Mouse (Mus musculus) monocyte, adult 2 months (primary cell): ENCODE measurements around the gene Wwp2.
A peak's percentile ranks its signal among the peaks of the same experiment; 100 is the strongest.

ENCODE experiments used
- DNase-seq, 2 experiments: peaks; one replicate each; pipeline ENCODE4 v3.0.0; 2022; ENCODE audit warnings: low spot score in 2 of 2, low read depth in 1 of 2

The Wwp2 gene

DNA sequence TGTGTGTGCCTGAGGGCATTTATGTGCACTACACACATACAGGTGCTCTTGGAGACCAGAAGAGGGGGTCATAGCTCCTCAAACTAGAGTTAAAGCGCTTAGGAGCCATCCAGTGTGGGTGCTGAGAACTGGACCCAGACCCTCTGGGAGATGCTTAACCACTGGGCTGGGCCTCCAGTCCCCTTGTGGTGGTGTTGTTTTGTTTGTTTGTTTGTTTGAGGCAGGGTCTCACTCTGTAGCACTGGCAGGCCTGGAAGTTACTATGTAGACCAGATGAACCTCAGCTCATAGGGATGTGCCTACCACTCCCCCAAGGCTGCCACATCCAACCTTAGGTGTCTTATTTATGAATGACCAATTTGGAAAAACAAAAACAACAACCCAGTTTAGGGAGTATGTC lies 70.9 kb downstream of the Wwp2 start:
- no peak for DNase-seq

DNA sequence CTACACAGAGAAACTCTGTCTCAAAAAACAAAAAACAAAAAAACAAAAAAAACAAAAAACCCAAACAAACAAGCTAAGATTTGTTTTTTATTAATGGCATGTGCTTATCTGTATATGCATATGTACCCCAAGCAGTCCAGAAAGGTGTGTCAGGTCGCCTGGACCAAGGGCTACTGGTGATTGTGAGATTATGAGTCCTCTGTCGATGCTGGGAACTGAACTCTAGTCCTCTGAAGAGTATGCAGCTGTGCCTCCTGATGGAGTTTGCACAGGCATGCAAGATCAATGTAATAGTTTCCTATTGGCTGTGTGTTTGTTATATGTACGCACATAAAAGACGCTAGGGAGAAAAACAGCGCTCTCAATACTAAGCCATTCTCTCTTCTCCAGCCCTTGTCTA lies 74.0 kb downstream of the Wwp2 start:
- no peak for DNase-seq

DNA sequence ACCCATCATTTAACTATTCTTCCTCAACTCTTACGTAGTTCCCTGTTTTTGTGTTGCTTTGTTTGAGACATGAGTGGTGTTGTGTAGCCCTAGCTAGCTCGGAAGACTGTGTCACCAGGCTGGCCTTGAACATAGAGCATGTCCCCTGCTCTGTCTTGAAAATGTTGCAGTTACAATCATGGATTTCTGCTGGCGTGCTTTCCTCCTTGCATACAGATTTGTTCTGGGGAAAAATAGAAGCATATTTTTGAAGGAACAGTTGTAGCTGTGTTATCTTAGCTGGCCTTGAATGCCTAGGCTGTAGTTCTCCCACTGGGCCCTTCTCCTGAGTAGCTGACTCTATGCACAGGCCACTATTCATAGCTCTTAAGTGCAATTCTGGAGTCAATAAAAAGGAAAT lies 74.6 kb downstream of the Wwp2 start:
- no peak for DNase-seq

DNA sequence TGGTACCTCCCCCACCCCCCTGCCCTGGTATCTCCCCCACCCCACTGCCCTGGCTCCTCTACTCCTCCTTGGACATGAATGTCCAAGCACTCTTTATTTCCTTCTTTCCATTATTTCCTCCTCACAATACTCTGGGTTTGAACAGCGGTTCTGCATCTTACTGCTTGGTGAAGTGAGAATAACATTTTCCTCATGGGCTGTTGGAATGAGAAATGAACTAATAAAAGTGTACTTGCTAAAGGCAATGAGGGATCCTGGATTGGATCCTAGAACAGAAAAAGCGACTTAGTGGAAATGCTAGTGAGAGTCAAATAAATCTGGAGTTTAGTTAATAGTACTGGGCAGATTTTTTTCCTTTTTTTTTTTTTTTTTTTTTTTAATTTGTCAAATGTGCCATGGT lies 77.1 kb downstream of the Wwp2 start:
- DNase-seq, result no peak

DNA sequence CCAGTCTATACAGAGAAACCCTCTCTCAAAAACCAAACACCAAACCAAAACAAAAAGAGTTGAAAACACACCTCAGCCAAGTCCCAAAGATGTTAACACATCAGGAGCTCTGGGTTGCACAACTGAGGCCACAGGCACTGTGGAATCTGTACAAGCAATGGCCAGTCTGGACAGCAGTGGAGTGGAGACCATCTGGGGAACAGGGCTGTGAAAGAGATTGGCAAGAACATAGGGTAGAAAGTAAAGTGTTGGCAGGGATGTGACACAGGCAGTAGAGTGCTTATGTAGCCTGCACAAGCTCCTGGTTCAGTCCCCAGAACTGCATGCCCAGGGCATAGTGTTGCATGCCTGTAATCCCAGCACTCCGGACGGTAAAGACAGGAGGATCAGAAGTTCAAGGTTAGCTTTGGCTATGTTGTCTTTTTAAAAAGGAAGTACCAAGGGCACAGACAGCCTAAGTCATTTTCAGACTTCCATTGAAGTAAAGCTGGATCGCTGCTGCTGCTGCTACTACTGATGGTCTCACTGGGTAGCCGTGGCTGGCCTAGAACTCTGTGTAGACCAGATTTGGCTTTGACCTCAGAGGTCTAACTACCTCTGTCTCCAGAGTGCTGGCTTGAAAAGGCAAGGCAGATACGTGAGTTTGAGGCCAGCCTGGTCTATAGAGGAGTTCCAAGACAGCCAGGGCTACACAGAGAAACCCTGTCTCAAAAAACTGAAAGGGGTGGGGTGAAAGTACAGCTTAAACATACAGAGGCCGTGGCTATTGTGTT lies 79.0 kb downstream of the Wwp2 start:
- no peak for DNase-seq

DNA sequence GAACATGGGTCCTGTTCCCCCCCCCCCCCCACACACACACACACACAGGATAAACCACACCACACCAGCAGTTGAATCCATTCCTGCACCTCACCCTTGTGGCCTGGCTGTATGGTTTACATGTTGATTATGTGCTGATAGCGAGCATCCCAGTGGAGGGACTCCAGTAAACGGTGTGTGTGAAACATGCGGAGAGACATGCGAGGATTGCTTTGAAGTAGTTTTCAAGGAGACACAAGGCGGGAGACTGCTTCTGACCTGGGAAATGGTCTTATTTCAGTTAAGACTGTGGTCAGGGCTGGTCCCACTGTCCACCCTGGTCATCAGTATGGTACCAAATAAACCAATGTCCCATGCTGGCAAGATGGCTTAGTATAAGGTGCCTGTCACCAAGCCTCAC lies 82.6 kb downstream of the Wwp2 start:
- no peak for DNase-seq

DNA sequence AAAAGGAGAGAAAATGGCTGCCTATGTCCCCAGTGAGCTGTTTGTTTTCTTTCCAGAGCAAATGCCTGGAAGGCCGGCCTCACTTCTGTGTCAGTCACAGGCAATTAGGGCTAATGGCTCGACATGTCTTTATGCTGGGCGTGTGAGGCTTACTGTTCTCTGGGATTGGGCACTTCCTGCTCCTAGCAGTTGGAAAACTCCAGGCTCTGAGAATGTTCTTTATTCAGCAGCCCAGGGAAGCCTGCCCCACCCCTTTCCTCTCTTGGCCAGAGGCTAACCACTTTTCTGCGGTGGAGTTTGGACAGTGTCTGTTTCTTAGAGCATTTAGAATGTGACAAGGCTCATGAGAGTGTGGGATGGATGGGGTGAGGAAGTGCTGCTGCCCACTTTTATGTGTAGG lies 83.7 kb downstream of the Wwp2 start:
- no peak for DNase-seq

DNA sequence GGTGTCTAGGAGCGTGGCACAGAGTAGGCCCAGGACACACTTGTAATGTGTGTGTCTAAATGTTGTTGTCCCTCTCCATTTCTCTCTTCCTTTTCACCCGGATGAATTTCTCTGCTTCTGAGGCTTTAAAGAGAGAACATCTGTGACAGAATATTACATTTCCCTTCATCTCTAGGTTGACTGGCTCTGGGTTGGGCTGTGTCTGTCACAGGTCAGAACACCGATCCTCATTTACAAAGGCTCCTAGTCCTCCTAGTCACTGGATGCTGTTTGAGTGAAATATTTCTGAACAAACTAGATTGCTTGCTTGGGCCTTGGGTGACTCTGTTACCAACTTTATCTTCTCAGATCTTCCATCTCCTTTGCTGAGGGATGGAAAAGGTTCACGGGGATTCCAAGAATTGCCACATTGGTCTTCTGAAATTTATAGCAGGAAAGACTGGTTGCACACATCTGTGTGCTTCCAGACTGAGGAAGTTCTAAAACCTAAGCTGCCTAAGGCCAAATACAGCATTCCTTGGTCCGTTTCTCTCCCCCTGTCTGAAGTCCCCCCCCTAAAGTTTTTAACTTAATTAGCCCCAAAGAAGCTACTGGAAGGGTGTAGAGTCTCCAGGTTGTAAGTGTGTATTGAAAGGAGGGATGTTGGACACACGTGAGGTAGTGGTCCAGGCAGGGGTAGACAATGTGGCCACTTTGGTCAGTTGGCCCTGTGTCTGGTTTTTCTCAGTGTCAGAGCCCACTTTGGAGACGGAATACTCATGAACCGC lies 85.8 kb downstream of the Wwp2 start:
- no peak for DNase-seq

DNA sequence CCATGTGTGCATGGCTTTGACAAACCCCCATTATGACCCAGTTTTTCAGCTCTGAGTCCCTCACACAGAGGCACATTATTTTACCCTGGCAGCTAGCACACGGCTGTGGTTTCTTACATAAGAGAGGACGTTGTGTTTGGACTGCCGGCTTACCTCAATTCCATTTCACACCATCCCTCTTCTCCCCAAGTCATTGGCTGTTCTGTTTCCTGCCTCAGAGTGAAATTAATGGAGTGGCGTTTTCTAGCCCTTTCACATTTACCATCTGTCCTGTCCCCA lies 86.3 kb downstream of the Wwp2 start:
- DNase-seq, result no peak

DNA sequence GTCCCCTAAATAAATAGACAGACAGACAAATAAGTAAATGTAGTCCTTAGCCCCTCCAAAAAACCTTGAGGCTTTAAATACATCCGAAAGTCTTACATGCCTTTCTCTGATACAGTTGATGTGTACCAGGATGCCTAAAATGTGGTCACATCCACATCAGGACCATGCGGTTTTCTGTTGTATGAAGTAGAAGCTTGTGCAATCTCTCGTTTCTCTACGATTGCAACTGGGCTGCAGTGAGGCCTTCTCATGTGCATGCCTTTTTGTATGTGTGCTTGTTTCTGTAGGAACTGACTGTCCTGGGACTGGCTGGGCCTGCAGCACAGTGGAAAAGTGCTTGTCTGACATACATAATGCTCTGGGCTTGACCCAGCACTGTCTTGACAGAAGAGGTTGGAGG lies 88.4 kb downstream of the Wwp2 start:
- DNase-seq, result no peak

DNA sequence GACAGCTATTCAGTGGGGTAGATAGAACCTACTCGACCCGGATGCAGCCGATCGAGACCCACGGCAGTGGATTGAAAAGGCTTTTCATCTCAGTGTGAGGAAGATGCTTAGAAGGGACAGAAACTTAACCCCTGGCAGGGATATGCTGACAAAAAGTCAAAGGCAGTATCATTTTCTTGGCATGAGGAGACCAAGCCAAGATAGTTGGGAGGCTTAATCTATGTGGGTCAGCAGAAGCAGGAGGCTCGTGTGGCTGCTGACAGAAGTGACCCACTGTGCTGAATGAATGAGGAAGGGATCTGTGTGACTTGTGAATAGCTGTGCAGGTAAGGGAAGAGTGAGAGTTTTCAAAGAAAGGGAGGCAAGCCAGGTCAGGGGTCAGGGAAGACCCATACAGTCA lies 92.6 kb downstream of the Wwp2 start:
- no peak for DNase-seq

DNA sequence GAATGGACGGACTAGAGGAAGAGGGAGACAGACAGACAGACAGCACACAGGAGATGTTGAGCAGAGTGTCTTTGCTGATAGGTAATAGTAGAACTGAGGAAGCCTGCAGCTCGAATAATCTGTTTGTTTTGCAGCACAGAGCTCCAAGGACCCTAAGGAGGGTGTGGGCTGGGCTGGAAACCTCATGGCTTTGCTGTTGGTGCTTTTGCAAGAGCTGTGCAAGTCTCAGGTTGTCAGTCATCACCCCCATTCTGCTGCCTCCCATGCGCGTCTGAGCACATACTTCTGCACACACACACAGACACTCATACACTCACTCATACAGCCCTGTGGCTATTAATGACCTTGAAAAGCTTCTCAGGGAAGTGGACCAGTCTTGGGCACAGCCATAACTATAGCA lies 101.3 kb downstream of the Wwp2 start:
- no peak for DNase-seq

DNA sequence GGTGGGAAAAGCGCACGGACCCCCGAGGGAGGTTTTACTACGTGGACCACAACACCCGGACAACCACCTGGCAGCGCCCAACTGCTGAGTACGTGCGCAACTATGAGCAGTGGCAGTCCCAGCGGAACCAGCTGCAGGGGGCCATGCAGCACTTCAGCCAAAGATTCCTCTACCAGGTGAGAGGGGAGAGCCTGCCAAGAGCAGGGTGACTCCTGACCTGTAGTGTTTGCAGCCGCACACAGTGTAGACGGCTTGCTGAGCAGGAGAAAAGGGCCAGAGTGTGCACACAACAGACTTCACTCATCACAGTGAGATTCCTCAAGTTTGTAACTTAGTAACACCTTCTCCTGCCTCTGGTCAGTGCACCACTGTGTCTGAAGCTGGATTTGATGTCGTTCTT lies 104.5 kb downstream of the Wwp2 start:
- DNase-seq, result no peak

DNA sequence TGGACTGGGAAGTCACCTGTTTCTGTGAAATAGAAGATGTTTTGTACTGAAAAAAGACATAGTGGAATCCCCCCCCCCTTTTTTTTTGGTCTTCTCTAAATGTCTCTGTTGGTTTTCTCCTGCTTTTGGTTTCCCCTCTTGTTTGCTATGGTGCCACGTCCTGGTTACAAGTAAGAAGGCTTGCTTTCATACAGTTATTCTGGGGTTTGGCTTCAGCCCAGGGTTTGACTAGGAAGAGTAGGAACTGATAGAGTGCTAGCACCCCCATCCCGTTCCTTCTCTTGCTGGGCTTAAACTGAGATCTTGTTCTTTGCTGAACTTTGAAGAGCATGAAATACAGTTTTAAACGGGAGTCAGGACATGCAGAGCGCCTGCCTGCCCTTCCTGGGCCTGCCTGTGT lies 105.2 kb downstream of the Wwp2 start:
- DNase-seq, result no peak

DNA sequence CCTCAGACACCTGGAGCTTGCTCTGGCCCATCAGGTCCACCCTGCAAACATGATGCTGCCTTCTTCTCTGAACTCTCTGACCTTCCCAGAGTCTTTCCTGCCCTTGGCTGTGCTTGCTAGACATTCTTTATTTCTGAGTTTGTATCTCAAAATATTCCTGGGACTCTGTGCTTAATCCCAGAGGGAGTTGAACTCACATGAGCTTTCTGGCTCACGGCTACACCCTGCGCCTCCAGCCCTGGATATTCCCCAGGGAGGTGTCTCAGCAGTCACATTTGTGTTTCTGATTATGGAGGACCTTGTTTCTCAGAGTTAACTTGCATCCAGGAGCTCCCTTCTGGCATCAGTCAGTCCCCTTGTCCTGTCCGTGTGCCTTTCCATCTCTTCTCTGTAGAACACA lies 106.0 kb downstream of the Wwp2 start:
- no peak for DNase-seq

DNA sequence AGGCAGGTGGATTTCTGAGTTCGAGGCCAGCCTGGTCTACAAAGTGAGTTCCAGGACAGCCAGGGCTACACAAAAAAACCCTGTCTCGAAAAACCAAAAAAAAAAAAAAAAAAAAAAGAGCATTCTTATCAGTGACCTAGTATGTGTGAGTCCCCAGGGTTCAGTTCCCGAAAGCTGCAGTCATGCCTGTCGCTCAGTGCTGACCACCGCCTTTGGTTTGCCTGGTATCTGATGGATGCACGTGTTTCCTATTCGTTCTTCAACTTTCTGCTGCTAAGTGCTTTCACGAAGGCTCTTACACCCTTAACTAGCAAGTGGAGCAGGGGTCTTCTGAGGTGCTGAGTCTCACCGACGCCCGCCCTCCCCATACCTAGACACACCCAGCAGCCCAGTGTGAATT lies 107.5 kb downstream of the Wwp2 start:
- DNase-seq, result no peak

DNA sequence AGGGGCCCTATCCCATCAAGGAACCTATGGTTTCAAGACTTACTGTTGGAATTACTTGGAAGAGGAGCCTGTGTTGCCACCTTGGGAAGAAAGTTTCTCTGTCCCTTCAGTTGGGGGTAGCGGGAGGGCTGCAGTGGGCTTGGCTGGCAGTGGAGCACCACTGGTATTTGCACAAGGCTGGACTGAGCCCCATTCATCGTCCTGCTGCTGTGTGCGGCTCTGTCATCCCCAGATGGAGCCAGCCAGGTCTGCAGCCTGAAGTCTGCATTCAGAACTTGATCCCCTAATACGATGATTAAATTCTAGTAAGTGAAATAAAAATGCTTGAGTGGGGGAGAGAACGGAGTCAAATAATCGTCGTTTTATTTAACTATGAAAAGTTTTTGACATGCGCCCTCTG lies 108.0 kb downstream of the Wwp2 start:
- DNase-seq, result no peak

DNA sequence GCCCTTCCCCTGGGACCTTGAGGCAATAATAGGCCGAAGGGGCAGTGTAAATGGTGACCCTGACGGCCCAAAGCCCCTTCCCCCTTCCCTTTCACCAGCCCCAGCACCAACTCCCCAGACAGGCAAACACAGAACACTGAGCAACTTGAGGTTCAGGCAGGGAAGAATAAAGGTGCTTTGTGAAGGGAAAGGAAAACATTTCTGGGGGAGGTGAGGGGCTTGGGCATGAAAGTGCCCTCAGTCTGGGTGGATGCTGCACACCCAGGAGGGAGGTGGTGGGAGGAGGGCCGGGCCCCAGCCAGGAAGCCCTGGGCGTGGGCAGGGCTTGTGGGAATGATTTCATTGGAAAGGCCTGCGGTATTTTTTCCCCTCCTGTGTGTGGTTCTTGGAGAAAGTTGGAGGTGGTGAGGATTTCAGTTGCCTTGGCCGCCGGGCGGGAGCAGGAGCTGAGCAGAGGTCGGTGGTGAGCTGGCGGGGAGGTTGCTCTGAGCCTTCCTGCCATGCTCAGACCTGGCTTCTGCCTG lies 108.5 kb downstream of the Wwp2 start:
- no peak for DNase-seq

DNA sequence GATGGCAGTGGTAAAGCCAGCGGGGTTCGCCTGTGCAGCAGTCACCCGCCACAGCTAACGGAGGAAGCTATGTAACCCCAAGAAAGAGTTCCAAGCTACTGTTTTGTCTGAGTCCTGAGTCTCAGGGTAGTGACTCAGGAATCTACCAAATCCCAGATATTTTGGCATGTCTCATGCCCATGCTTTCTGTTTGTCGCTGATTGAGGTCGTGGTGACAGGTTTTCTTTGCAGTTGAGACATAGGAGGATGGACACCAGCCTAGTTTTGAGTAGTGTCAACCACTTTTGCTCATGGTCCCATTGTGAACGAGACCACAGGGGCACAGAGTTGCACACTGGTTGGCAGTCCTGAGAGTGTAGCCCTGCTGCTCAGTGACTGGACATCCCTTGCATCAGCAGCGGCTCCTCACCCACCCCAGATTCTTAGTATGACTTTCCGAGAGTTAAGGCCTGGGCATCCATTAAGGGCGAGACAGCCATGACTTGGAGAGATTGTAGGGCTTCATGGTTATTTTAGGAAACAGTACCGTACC lies 109.5 kb downstream of the Wwp2 start:
- no peak for DNase-seq

DNA sequence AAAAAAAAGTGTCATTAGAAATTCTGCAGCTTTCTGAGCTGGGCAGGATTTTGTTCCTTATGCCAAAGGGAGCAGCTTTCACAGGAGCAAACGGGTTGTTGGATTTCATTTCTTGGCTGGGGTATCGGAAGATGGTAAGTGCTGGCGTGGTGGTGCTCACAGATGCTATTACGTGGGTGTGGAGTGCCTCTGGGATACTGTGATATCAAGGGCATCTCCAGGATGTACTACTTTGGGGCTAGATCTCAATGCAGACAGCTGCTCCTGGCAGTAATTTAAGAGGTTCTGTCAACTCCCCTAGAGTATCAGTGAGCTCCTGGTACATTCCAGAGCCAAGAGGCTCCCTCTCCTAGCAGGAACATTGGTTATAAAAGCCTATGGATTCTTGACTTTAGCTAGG lies 110.0 kb downstream of the Wwp2 start:
- no peak for DNase-seq

DNA sequence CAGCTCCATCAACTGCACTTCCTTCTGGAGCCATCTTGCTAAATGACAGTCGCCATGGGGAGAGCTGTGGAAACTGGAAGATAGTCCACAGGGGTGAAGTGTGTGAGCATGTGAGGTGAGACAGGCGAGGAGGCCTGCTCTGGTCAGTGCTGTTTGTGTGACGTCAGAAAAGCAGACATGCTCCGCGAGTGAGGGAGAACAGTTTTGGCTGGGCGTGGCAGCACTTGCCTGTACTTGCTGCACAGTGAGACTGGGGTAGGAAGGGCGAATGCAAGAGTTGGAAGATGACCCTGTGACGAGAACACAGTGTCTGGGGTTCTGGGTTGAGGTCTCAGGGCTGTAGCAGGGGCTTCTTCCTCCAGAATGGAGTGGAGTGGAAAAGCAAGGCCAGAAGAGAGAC lies 110.7 kb downstream of the Wwp2 start:
- DNase-seq, result no peak

DNA sequence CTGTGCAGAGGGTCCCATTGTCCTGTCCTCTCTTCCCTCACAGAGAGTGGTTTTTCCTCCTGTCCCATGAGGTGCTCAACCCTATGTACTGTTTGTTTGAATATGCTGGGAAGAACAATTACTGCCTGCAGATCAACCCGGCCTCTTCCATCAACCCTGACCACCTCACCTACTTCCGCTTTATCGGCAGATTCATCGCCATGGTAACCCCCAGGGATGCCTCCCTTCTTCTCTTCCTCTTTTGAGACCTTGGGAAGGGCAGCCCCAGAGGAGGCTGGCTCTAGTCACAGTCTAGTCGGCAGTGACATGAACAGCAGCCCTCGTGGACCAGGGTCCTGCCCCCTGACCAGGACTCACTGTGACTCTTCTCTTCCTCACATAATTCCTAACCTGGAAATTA lies 116.1 kb downstream of the Wwp2 start:
- peak; percentile 51 to 65 for DNase-seq

DNA sequence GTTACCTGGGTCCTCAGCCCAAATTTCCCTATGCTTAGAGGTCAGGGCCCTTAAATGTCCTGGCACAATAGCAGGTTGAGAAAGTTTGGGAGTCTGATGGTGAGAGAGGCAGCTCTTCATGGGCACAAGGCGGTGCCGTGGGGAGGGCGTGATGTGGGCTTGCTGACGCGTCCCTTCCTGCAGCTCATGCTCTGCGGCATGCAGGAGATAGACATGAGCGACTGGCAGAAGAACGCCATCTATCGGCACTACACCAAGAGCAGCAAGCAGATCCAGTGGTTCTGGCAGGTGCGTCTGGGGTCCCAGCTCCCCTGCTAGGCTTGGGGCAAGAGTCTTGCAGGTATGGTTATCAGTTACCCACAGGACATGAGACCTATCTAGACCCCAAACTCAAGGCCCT lies 119.1 kb downstream of the Wwp2 start:
- DNase-seq, result no peak
